Mouse (Mus musculus): ENCODE measurements at regions not wholly inside any gene's neighbourhood (a gene's known extent, or its start where the extent isn't known, plus 50 kb on each side); places are given as distances from the start of the nearest gene placed in this dataset.
A peak's percentile ranks its signal among the peaks of the same experiment; 100 is the strongest.

- Histone ChIP-seq H3K27ac (no peak overlapping the region), H3K36me3 (ENCODE audit: insufficient read depth, low read length) (no peaks in the 10 kb centered on the region), H3K9ac (replicated peaks; ENCODE audit: low read length) (no peak overlapping the region), H3K4me3 (ENCODE audit: low read length) (no peak overlapping the region), H3K4me1 (ENCODE audit: insufficient read depth, low read length) (no peaks in the 10 kb centered on the region), H3K27me3 (ENCODE audit: insufficient read depth, low read length) (no peaks in the 10 kb centered on the region), H3K4me2 (ENCODE audit: low read depth, low read length) (no peak overlapping the region), H3K9me3 (ENCODE audit: low read length) (no peaks in the 10 kb centered on the region)
- ATAC-seq (no peak), DNase-seq (ENCODE audit: low spot score) (no peak)
- TF ChIP-seq CTCF (IDR thresholded peaks at IDR 0.05; ENCODE audit: low read depth), result no peak
These were observed 791.4 kb upstream of the Nectin3 start for GRCm38 (mm10) chr16:47289730-47290129.

GRCm38 (mm10) chr16:47266744-47267686 lies 768.7 kb upstream of the Nectin3 start:
- Histone ChIP-seq H3K4me1 (ENCODE audit: insufficient read depth, low read length) (no peaks in the 10 kb centered on the region), H3K4me2 (ENCODE audit: low read depth, low read length) (no peak overlapping the region), H3K9ac (replicated peaks; ENCODE audit: low read length) (no peak overlapping the region), H3K27me3 (ENCODE audit: insufficient read depth, low read length) (no peaks in the 10 kb centered on the region), H3K27ac (no peak overlapping the region), H3K9me3 (ENCODE audit: low read length) (no peaks in the 10 kb centered on the region), H3K4me3 (ENCODE audit: low read length) (no peak overlapping the region), H3K36me3 (ENCODE audit: insufficient read depth, low read length) (no peaks in the 10 kb centered on the region)
- ATAC-seq (no peak), DNase-seq (ENCODE audit: low spot score) (peak; percentile 38)
- no peak for TF ChIP-seq CTCF (IDR thresholded peaks at IDR 0.05; ENCODE audit: low read depth)
- 54% methylated on average over 8 of the region's 8 CpGs for WGBS

All from hindbrain, postnatal 0 days (tissue).